Mouse (Mus musculus) heart, adult 2 months (tissue): Measurements from ENCODE around the gene Nxph4.

ENCODE experiments used
- CTCF ChIP-seq: fragments of 200-600 bp; IDR thresholded peaks from 2 replicates; pipeline ENCODE4 v1.8.1; 2022; ENCODE audit warnings: antibody characterized with exemption, mild to moderate bottlenecking, moderate library complexity
- EP300 ChIP-seq: fragments of 200-500 bp; IDR thresholded peaks from 2 replicates; pipeline ENCODE4 v1.6.1; 2011; ENCODE audit warnings: low read depth, low read length, control low read depth; ENCODE audit not compliant: insufficient read depth

DNA sequence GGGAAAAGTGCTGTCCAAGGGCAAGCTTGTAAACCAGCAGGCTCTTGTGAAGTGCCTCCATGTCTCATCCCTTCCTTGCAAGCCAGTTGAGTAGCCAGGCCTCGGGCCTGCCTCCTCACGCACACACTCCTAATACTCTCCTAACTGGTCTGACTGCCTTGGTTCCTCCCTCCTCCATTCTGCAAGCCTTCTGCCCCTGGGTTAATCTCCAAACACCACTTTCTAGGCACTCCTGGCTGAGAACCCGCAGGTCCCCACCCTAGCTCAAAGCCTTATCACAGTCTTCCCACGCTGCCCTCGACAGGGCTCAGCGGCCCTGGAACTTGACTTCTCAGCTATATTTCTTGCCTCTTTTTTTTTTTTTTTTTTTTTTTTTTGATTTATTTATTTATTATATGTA, 36.0 kb upstream of the Nxph4 start:
- TF ChIP-seq CTCF (no peak), EP300 (no peak)
